Mouse (Mus musculus) thymus, adult 18-20 months (tissue): Measurements from ENCODE around the gene Fgf8.

ENCODE experiments used
- DNase-seq, 2 experiments: peaks; one replicate each; pipeline ENCODE4 v3.0.0; 2022; ENCODE audit warnings: mixed read lengths in 2 of 2

Fgf8 gene

DNA sequence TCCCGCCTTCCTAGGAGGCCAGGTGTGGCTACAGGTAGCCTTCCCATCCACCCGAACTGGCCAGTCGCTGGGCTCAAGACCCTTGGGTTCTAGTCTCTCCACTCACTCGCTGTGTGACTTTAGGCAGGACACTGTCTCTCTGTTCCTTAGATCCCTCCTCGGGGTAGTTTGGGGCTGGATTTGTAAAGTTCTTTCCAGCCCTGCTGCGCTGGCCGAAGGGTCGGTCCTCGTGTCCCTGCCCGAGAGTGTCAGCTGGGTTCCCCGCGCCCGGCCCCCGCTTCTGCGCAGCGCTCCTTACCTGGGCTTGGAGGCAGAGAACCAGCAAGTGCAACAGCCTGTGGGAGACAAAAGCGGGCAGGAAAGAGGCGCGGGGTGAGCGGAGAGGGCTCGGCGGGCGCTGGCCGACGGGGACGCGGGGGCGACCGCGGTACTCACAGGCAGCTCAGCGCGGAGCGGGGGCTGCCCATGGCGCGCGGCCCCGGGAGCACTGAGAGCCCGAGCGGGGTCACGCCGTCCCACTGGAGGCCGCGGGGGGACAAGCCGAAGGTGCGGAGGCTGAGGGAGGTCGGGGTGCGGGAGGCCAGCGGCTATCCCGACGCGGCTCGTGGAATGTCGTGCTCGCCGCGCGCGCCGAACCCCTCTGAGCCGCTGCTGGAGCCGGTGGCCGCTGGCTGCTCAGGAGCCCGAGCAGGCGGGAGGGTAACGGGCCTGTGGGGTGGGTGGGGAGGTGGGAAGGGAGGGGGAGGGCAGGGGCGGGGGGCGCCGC, at the start of gene Fgf8:
Gene Fgf8 (minus strand): TSS at position 698 of the 766 bp plus-strand sequence.
- DNase-seq, result no peak

DNA sequence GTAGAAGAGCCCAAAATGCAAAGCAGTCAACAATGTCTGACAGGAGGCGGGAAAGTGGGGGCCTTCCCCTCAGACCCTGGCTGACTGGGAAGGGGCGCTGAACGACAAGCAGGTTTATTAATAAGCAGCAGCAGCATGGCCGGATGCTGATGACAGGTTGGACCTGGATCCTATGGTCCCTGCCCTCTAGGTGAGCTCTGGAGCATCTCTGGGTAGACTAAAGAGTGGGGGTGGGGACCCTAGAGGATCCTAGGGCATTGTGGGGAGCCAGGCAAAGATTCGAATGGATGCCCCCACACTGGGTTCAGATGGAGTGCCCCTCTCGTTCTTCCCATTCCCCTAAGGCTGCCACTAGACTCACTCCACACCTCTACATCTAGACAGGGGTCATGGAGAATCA, 49.7 kb upstream of the Fgf8 start:
- no peak for DNase-seq

DNA sequence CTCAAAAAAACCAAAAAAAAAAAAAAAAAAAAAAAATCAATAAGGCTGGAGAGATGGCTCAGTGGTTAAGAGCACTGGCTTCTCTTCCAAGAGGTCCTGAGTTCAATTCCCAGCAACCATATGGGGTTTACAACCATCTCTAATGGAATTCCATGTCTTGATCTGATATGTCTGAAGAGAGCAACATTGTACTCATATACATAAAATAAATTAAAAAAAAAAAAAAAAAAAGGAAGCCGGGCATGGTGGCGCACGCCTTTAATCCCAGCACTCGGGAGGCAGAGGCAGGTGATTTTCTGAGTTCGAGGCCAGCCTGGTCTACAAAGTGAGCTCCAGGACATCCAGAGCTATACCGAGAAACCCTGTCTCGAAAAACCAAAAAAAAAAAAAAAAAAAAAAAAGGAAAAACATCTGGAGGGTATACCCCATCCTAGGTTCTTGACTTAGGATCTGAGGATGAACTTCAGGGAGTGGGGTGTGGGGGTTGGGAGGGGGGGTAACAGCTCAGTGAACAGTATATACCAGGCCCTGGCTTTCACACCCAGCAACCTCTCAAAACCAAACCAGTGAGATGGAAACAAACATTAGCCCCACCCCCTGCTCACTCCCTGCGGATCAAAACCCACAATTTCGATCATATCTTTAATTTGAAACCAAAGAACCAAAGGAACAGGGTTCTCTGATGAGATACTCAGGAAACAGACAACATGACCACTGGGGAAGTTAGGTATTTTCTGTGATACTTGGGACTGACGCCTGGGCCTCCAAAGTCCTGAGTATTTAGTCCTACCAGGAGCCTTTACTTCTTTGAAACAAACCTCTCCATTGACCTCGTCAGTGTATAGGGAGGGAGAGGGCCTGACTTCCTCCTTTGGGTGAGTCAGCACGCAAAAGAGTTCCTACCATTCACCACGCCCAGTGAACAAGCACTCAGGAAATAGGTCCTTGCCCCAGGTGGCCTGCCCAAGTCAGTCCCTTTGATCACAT, 47.5 kb upstream of the Fgf8 start:
- DNase-seq, result no peak

DNA sequence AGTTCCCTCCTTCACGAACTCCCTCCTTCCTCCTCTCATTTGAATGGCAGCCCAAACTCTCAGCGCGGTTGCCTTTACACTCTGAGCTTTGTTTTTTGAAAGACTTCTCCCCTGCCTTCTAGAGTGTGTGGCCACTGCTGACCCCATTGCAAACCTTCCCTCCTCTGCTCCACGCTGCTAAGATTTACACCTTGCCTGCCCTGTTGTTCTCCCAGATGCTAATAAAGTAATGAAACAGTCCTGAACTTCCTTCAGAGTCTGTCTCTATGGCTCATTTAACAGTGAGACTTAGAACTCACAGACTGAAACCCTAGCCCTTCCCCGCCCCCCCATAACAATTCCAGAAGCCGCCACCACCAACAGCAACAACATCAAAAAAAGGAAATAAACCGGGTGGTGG, 46.6 kb upstream of the Fgf8 start:
- DNase-seq, result no peak

DNA sequence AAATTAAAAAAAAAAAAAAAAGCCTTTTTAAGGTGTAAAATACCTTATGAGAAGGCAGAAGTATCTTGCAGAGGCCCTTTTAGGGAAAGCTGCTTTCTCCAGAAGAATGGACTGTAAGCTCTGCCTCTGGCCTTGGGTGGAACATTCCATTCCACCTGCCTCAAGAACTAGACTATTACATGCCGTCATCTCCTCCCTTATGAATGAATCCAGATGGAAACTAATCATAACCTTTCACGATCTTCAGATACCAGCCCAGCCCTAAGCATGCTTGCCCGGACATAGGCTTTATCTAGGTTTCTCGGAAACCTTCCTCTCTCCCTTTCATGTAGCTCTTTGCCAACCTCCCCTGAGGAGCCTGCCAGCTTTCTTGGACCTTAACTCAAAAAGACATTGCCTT, 45.6 kb upstream of the Fgf8 start:
- no peak for DNase-seq

DNA sequence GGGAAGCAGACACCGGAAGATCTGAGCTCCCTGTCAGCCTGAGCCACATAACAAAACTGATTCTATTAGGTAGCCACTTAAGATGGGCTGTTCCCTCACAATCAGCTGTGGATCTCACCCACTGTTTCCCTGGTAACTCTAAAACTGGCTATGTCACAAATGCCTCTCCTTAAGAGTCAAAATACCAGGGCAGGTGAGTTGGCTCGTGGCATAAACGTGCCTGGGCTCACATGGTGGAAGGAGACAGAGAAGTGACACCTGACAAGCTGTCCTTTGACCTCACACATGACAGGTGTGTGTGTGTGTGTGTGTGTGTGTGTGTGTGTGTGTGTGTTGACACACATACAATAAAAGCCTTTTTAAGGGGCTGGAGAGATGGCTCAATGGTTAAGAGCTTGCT, 44.7 kb upstream of the Fgf8 start:
- DNase-seq, result no peak

DNA sequence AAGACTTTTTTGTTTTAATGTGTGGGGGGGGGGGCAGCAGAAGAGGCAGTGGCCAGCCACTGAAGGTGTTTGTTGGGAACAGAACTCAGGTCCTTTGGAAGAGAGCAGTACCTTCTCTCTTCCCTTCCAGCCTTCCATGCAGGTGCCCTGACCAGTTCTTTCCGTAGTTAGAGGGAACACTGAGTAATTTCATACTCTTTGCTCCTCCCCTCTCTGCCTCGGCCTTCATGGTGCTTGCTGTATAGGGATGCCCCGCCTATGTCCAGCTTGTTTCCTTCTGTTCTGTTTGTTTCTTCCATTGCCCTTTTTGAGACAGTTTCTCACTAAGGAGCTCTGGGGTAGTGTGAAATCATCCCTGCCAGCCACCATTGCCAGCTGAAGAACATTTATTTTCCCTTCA, 42.8 kb upstream of the Fgf8 start:
- DNase-seq, result no peak

DNA sequence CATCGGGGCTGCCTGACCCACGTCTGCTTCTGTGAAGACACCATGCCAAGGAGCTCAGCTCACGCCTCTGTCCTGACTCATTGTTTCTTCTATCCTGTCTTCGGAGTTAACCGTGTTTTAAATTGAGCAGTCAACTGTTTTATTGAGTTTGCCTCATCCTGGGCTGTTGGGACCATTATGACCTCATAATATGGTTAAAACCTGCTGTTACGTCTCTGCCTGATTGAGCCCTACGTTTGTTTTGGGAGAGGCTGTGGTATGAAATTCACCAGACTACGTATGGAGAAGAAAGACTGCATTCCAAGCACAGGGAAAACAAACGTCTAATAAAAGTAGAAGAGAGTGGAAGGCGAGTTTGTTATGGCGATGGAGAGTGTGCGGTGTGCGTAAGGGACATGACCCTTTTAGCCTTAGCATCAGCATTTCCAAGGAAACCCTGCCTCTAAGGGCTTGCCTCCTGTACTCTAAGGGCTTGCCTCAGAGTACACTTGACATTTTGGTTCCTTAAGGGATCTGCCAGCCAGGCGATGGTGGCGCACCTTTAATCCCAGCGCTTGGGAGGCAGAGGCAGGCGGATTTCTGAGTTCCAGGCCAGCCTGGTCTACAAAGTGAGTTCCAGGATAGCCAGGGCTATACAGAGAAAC, 41.3 kb upstream of the Fgf8 start:
- DNase-seq, result peak in 1 of 2 experiments; percentile 29

DNA sequence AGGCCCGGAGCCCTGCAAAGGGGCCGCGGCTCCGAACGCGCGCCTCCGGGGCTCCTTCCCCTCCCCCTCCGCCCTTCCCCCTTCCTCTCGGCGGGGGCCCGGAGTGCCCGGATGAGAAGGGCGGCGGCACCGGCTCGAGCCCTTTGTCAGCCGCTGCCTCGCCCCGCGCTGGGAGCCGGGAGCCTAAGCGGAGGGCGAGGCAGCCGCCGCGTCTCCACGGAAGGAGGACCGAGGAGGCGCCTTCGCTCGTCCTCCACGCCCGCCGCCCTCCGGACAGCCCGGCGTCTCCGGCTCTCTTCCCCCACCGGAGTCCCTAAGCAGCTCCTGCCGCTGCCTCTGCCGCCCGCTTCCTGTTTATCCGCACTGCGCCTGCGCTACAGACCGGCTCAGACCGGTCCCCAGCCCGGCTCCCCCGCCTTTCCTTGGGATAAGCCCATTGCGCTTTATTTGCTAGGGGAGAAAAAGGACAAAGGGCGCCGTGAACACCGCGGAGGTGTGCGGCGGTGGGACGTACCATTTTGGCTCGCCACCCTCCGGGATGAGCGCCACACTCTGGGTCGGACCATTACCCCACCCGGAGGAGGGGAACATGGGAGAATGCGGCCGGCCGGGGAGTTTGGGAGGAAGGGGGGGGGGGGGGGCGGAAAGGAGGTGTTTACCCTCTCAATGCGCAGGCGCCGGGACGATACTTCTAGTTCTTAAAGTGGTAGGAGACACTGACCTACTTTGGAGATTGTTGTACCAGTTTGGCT, 40.6 kb upstream of the Fgf8 start, which contains the start of gene Mgea5:
Gene Mgea5 (minus strand): TSS at position 657 of the 752 bp plus-strand sequence.
- DNase-seq, result peak; percentile 98 to 99

DNA sequence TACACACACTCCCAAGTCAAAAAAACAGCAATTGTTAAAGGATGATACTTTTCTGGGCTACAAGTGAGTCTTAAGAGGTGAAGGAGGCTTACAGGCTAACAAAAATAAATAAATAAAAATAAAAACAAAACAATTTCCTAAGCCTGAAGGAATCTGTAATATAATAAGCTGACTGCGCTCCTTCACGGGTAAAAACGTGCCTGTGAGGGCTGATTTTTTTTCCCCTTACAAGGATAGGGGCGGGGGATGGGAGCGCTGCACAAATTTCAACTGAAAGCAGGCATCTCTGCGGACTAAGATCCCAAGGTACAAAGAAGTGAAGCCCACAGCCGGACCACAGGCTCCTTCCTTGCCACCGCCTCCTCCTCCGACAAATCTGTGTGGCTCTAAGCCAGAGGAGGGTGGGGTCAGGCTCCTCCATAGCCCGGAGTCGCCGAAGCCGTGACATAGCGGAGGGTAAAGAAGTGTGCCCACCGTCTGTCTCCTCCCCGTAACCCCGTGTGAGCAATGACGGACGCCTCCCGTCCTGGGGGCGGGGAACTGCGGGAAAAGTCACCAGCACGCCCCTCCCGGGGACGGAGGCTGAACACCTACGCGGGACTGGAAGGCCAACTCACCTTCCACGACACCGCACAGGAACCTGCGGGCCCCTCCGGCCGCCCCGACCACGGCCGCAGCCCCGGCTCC, 39.7 kb upstream of the Fgf8 start:
- DNase-seq, result peak; percentile 68 to 74

DNA sequence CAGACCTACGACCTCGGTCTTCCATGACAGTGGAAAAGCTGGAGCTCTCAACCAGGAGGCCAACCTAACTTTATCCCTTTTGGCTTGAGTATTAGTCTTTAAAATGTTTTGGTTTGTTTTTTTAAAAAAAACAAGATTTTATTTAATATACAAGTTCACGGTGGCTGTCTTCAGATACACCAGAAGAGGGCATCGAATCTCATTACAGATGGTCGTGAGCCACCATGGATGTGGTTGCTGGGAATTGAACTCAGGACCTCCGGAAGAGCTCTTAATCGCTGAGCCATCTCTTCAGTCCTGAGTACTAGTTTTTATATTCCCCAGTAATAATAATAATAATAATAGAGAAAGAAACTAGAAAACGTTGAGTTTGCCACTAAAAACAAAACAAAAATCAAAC, 39.0 kb upstream of the Fgf8 start:
- no peak for DNase-seq

DNA sequence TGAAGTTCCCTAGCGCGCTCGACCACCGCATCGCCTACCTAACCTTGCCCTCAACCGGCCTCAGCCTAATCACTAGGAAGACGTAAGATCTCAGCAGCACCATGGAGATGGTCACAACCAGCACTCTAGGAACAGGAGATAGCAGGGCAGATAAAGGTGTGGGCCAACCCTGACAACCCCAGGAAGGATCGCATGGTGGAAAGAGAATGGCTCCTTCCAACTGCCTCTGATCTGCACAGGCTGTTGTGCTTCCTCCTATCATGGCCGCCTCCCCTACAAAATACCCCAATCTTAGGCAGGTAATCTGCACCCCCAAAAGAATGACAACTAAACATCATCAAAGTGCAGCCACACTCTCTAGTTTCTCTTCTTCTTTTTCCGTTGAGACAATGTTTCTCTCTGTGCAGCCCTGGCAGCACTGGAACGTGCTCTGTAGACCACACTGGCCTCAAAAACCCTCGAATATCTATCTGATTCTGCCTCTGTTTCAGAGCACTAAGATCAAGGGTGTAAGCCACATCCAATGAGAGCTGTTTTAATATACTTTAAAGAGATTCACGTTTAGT, 37.7 kb upstream of the Fgf8 start:
- DNase-seq, result no peak

DNA sequence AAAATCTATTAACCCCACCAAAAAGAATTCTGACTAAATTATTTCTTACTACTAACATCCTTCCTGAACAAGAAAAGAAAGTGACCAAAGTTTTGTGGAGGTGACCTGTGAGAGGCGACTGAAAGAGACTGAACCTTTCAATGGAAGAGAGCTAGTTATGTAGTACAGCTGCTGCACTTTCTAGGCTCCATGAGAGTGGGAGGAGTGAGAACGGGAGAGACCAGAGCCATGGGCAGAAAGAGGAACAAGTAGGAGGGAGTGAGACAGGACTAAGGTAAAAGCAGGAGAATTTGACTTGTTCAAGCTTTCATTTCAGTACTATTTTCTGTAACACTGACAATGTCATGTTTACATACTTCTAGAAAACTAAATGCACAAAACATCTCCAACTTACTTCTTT, 32.8 kb upstream of the Fgf8 start:
- DNase-seq, result no peak

DNA sequence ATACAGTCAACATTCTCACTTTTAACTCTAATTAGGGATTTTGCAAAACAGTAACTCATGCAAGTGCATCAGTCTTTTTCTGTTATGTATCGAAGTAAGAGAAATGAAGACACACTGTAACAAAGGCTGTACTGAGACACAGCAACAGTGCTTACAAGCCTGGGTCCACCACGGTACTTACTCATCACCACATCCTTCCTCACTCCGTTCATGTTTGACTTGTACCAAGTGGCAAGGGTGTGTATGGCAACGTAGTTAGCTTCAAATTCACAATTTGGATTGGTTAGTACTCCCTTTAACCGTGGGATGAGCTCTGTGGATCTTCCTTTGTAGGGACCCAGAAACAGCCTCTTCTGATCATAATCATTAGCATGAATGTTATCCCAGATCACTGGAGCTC, 28.8 kb upstream of the Fgf8 start:
- no peak for DNase-seq

DNA sequence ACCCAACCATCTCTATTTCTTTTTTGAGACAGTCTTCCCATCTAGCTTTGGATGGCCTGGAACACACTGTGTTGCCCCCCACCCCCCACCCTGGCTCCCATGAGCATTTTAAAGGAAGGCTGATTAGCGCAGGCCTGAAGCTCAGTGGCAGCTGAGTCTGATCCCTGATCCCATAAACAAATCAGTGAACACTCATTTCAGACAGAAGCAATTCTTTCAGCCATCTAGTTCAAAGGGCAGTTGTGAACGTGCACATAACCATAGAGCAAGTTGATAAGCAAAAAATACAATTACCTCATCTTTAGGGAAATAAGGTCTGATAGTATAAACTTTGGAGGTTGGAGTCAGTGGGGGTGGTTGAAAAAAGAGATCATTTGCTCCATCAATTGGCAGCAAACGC, 18.1 kb upstream of the Fgf8 start:
- no peak for DNase-seq

DNA sequence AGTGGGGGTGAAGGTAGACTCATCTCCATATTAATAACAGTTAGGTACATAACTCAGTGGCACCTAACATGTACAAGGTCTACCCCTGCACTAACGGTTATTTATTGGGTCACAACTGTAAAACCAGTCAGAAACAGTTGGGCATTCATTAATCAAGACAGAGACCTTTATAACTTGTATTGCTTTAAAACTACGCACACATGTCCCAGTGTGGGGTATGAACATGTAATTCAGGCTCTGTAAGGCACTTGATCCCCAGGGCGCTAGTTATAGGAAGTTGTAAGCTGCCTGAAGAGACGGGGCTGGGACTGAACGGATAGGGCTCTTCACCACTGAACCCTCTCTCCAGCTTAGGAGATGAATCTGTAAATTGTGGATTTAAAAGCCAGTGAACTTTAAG, 16.0 kb upstream of the Fgf8 start:
- DNase-seq, result no peak

DNA sequence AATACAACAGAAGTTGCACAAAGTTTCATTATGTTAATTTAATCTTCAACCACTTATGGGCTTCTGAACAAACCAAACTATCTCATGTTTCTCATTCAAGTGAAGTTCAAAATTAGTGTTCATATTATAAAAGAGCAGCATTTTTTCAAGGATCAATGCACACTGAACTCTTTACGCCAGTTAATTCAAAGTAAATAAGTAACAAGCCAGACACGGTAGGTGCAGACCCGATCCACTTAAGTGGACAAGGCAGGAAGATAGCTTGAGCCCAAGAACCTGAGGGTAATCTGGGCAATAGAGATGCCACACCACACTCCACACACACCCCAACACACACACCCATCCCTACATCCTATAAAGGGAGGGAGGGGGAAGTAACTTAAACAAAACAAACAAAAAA, 10.8 kb upstream of the Fgf8 start:
- DNase-seq, result no peak

DNA sequence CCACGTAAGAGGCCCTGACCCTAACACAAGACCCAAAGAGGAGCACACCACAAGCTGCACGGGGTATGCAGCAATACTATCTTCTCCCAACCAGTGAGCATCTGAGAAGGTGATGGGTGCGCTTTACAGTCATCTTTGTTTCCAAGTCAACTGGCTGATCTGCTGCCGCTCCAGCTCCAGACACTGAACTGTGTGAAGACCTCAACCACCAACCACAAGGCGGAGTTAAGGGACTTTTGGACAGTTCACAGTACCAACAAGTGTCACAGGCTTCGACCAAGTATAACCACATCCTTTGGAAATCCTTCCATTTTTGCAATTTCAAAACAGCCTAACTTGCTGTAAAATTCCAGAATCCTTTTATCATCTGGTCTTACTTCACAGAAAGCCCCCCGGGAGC, 9.2 kb upstream of the Fgf8 start:
- no peak for DNase-seq

DNA sequence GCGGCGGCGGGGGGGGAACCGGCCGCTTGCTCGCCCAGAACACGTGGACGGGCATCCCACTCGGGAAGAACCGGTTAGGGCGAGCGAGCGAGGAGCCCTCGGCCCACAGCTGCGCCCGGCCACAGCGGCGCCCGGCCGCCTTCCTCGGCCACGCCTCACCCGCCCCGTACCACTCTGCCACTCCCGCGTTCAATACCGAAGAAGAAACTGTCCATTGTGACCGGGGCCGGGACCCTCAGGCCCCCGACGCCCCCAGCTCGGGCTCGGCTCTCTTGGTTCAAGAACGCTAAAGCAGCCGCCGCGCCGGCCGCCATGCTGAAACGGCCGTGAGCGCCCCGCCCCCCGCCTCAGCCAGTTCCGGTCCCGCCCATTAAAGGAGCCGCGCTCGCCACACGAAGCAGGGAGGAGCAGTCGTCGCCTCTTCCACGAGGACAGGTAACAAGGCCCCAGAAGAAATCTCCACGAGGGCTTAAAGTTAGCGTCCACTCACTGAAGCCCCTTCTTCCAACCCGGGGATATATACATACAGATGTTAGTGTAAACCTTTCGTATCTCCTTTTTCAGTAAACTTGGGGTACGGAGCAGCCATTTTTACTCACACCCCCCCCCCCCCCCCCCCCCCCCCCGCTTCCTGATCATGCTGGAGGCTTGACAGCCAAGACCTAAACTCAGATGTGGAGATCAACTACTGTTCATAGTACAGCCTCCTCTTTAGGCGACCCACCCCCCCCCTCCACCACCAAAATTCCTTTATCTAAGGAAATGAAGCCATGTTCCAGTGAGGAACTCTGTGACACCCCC, 6.7 kb upstream of the Fgf8 start, which contains the start of gene Npm3:
Gene Npm3 (minus strand): TSS at position 349 of the 801 bp plus-strand sequence.
- peak; percentile 68 to 74 for DNase-seq

DNA sequence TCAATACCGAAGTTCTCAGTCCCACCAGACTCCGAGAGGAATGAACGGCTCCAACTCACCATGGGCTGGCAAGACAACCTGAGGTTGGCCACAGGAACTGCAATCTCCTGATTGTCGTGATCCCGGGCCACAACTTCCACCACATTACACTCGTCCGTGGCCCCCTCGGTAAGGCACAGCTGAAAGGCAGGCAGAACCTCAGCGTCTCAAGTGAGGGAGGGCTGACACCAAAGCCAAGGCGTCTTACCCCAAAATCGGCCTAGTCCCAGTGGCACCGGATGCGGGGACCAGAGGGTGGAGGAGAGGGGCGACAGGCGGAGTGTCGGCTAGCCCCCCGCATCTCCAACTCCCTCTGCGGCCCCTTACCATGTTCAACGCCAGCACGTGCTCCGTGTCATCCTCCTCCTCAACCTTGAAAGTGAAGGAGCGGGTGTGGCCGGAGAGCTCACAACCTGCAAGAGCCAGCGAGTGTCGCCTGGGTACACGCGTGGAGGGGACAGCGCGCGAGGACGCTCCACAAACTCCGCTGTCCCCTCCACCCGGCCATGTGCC, 6.1 kb upstream of the Fgf8 start:
- peak; percentile 45 to 59 for DNase-seq
